Mouse (Mus musculus): ENCODE data around the gene Usp4. TPM values are rescaled to one million over a fixed set of nuclear protein-coding genes. Genes with fewer than 3 reads are reported as not detected.
A peak's percentile ranks its signal among the peaks of the same experiment; 100 is the strongest.

Usp4 gene
- total RNA-seq, 2 experiments from 2014 or later, result 68.7 to 74.6 TPM

DNA sequence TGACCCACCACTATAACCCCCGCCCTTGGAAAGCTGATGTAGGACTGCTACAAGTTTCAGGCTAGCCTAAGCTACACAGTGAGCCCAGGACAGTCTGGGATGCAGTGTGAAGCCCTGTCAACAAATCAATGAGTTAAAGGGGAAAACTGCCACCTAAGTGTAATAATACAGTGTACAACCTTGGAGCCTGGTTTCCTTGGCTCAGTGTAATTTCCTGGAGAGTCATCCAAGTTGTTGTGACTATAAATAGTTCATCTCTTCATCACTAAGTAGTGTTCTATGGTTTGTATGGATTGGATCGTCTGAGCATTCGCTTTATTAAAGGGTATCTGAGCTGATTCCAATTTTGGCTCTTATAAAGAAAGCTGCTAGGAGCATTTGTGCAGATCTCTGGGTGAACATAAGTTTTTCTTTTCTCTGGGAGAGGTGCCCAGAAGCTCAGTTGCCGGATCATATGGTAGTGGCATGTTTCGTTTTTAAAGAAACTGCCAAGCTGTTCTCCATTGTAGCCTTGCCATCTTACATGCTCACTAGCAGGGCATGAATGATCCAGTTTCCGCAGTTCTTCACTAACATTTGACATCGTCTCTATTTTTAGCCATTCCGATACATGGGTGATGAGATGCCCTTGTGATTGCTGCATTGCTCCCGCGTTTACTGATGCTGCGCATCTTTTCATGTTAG, 93.7 kb downstream of the Usp4 start:
- intact Hi-C loops (cut with DNase I), result no loop called here
- no peak for DNase-seq
- TF ChIP-seq CTCF (IDR thresholded peaks at IDR 0.05), result no peak
- Histone ChIP-seq H3K4me3 (peak overlapping the region; percentile 58), H3K27ac (peak overlapping the region; percentile 25; the same call in 1 of the 2 replicates)

Other genes starting within 250 kb of the Usp4 start
- under 1 TPM in 1 of 2 experiments, not detected in 1; 0.03 TPM for gene Bsn, start 157.5 kb upstream of the Usp4 start, total RNA-seq (2021)
- 100 to 1,000 TPM; 170 to 229 TPM for gene Dag1, start 83.9 kb upstream of the Usp4 start, total RNA-seq (2021)
- gene Nicn1, start 57.4 kb upstream of the Usp4 start, total RNA-seq (2021), result 10 to 100 TPM in 1 of 2 experiments, 1 to 10 TPM in 1; 9.3 to 11.9 TPM
- gene Amt, start 51.0 kb upstream of the Usp4 start, total RNA-seq (2021), result 1 to 10 TPM; 1.0 to 1.4 TPM
- gene Rhoa, start 41.7 kb upstream of the Usp4 start, total RNA-seq (2021), result 100 to 1,000 TPM in 1 of 2 experiments, 10 to 100 TPM in 1; 95.0 to 122 TPM
- gene Tcta, start 41.7 kb upstream of the Usp4 start, total RNA-seq (2021), result 10 to 100 TPM; 27.0 to 35.1 TPM
- gene Gpx1, start 8.9 kb upstream of the Usp4 start, total RNA-seq (2021), result 10 to 100 TPM; 54.9 to 69.4 TPM
- gene 1700102P08Rik, start 45.0 kb downstream of the Usp4 start, total RNA-seq (2021), result 1 to 10 TPM in 1 of 2 experiments, under 1 TPM in 1; 0.92 to 1.5 TPM
- gene Ccdc36, start 80.6 kb downstream of the Usp4 start, total RNA-seq (2021), result not detected
- gene BC048562, start 88.6 kb downstream of the Usp4 start, total RNA-seq (2021), result not detected
- gene Ccdc71, start 112.7 kb downstream of the Usp4 start, total RNA-seq (2021), result 10 to 100 TPM; 15.0 to 17.7 TPM
- 1 to 10 TPM; 1.7 to 2.5 TPM for gene Klhdc8b, start 113.7 kb downstream of the Usp4 start, total RNA-seq (2021)
- gene Lamb2, start 131.9 kb downstream of the Usp4 start, total RNA-seq (2021), result 100 to 1,000 TPM; 104 to 171 TPM
- gene Usp19, start 142.7 kb downstream of the Usp4 start, total RNA-seq (2021), result 100 to 1,000 TPM; 124 TPM
- gene Qars, start 159.9 kb downstream of the Usp4 start, total RNA-seq (2021), result 10 to 100 TPM; 75.4 to 80.6 TPM
- gene Qrich1, start 169.0 kb downstream of the Usp4 start, total RNA-seq (2021), result 10 to 100 TPM; 53.3 to 58.9 TPM
- gene Impdh2, start 212.4 kb downstream of the Usp4 start, total RNA-seq (2021), result 10 to 100 TPM; 59.7 to 67.4 TPM
- gene Ndufaf3, start 219.6 kb downstream of the Usp4 start, total RNA-seq (2021), result 10 to 100 TPM; 20.6 to 39.2 TPM
- 10 to 100 TPM in 1 of 2 experiments, 1 to 10 TPM in 1; 8.0 to 11.3 TPM for gene Dalrd3, start 222.0 kb downstream of the Usp4 start, total RNA-seq (2021)
- 1 to 10 TPM; 6.7 to 7.3 TPM for gene Wdr6, start 230.9 kb downstream of the Usp4 start, total RNA-seq (2021)
- 1 to 10 TPM; 3.7 to 3.9 TPM for gene P4htm, start 249.8 kb downstream of the Usp4 start, total RNA-seq (2021)

Measured in gastrocnemius, adult 2 months (tissue).